Mouse (Mus musculus) adipocyte (in vitro differentiated cells): ENCODE data around the gene Pbx2.
"Not testable (repeated sequence)": the region's sequence is repeated elsewhere in the genome, so short reads cannot be mapped to it uniquely, and the experiment has no call there.

ENCODE experiments used
- DNase-seq: peaks from one replicate; pipeline ENCODE4 v3.0.0-alpha.2; 2016; ENCODE audit warnings: low spot score

Pbx2 gene

DNA sequence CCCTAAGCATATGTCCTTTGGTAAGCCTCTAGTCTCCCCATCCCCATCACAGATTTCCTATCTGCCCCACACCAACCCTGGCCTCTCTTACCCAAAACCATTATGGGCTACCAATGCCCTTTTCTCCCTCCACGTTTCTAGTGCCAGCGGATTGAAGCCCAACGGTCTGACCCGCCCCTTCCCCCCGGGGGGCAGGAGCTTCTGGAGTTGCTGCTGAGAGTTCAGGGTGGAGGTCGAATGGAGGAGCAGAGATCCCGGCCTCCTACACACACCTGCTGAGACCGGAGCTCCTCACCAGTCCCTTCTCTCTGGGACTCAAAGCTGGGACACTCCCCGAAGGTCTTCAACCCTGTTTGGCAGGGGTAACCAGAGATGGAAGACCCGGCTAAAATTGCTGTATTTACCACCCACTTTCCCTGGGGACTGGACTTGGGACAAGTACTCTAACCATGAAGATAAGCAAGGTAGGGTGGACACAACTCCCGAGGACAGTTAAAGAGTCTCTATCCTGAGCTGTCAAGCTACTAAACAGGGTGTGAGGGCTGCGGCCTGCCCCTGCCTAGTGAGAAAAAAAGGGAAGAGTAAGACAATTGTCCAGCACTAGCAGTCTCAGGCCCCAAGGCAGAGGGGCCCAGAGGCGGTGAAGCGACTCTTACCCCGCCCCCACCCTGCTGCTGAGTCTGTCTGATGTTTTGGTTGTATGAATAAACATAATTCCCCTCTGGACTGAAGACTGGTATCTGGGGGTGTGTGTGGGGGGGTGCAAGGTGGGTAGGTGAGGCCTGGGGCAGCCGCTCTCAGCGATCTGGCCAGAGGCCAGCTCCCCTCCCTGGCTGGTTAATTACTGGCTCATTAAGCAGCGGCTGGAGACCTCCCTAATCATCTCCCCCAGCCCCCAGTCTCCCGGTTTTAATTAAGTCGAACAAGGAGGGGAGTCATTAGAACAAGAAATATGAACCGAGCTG, at the start of gene Pbx2:
Gene Pbx2, plus strand, starts transcription at position 238 of the 965 bp plus-strand sequence.
- DNase-seq, result no peak

DNA sequence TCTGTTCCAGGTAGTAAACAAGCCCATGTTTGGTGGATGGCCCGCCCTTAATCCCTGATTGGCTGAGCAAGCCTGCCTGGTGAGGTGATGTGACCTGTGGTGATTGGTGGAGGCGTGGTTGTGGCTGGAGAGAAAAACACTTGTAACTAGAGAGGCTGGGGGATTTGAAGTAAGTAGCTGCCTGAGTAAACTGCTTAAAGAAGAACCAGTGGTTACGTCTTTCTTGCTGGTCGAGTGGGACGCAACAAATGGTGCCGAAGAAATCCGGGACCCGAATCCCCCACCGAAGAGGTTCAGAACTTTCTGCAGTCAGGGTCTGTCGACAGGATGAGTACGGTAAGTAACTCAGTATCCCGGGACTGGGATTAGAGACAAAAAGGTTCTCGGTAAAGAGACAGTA, 47.5 kb upstream of the Pbx2 start:
- not testable (repeated sequence) for DNase-seq

DNA sequence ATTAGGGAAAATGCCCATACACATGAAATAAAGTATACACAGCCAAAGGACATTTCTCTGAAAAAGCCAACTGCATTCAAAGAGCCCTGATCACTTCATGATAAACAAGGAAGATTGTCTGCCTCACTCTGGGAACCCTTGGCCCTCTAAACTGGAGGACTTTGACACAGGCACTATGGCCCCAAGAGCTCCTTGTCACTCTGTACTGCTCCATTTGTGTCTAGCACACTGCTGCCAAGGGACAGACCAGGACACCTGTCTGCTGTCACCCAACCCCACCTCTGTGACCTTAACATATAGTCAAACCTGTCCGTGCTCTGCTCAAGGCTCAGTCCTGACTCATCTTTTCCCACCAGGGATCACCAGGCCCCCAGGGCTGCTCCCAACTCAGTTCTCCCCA, 44.3 kb upstream of the Pbx2 start:
- no peak for DNase-seq

DNA sequence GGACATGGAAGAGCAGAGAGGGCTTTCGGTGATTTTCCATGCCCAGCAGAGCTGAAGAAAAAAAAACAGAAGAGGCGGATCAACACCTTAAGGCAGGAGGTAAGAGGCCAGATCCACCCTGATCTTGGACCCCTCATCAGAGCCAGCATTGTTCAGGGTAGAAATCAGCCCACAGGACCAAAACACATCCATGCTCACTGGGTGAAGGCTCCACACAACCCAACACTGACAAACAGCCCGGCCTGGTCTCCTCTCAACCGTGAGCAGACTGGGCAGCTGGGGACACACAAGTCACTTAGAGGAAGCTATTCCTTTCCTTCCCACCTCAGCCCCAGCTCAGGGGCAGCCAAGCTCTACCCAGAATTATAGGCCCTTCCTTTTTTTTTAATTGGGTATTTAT, 43.5 kb upstream of the Pbx2 start:
- no peak for DNase-seq

DNA sequence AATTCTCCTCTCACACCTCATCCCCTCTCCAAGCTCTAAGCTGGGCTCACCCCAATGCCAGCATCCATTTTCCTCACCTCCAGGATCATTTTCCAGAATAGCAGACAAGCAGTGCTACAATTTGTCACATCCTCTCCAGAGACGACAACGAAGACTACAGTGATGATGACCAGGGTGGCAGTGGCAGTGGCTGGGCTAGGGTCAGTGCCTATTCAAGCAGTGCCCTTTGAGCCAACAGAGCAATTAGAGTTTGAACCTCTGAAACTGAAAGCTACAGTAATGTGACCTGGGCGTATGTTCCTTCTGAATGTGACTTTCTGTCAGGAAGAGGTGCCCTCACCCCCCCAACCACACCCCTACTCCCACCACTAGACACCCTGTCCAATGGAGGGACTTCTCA, 41.9 kb upstream of the Pbx2 start:
- DNase-seq, result no peak

DNA sequence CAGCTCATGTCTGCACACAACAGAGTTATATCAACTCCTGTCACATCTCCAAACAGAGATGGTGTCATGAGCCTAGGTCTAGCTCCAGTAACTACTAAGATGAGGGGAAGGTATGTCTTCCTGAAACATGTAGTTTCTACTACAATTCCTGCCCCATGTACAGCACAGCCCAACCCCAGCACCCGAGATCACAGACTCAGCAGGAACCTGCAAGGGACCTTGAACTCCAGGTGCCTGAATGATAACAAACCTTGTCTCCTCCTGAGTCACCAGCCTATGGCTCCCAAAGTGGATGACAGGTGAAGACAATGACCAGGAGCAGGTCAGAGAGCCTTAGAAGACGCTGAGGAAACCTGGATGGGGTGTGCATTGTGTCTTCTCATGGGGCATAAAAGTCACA, 41.2 kb upstream of the Pbx2 start:
- DNase-seq, result no peak

DNA sequence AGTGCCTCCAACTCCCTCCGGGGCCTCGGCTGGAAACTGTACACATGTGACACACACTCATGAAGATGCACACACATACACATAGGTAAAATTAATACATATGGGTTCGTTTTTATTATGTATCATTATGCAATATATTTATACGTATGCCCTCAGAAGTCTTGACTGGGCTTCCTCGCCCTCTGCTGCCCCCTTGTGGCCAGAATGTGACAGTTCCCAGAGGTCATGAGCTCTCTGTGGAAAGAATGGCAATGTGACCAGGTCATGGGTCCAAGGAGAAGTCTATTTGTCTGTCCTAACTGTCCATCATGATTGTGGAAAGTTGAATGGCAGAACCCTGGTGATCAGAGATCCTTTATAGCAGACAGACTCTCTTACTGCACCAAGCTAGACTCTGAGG, 35.6 kb upstream of the Pbx2 start:
- DNase-seq, result peak; percentile 79

DNA sequence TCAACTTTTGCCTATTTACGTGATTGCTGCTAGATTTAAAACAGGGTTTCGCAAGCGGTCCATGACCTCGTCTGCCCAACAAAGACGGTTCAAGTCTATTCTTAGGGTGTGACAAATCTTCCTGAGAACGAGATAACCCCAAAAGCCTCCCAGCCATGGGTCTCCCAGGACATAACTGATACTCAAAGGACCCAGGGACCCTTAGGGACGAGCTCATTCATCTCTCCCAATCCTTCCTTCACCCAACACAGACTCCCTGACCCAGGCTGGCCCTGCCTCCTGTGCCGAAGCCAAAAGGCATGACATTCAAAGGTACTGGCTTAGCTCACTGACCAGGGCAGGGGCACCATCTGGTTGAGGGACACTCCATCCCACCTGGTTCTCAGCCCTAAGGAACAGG, 34.7 kb upstream of the Pbx2 start:
- DNase-seq, result no peak

DNA sequence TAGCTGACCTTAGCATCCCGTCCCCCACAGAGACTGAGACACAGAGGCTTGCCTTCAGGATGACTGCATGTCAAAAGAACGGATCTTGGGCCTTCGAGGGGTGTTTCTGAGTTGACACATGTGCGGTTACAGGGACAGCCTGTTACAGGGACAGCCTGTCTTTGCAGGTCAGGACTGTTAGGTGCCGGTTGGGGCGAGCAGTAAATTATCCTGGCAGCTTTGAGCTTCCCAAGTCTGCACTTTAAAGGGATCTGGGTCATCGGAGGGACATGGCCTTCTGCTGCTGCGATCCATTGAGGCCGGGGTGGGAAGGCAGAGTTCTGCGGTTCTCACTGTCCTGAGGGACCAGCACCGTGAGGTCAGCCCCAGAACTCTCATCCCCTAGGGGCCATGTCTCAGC, 33.7 kb upstream of the Pbx2 start:
- DNase-seq, result no peak

DNA sequence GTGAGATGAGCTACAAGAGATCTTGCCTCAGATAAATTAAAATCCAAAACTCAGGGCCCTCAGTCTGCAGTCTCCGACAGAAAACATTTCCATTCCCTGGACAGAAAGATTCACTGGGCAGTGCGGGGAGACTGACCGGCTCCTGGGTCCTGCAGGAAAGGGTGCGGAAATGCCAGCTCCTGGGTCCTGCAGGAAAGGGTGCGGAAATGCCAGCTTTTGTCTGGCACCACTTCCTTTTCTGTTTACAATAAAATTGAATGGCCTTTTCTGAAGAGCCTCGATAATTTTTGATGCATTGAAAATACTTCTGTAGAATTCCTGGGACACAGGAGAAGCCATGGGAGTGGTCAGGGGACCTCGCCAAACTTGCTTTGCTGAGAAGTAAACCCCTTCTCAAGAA, 31.9 kb upstream of the Pbx2 start:
- DNase-seq, result no peak

DNA sequence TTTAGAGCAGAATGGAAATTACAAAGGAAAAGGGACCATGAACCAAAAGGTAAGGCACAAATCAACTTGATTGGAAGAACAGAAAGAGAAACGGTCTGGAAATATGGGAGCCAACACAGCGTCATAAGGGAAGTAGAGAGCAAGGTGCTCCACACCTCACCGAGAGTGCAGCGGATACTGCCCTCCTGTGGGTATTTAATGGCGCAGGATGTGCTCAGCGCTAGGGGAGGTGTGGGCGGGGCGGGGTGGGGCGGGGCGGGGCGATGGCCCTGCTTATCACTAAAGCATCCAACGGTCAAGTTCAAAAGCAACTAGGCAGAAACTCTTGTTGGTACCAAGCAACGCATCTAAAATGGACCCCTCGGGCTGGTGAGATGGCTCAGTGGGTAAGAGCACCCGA, 31.2 kb upstream of the Pbx2 start:
- no peak for DNase-seq

DNA sequence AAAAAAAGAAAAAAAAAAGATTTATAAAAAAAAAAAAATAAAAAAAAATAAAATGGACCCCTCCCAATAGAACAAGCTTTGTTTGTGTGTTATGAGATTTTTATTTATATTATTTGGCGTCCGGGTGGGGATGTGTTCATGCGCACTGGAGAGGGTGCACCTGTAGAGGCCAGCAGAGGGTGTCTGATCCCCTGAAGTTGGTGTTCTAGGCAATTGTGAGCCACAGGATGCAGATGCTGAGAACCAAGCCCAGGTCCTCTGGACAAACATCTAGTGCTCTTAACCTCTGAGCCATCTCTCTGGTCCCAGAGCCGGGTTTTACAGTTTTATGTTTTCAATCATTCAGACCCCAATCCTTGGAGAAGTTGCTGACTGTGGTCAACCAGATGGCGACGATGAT, 30.6 kb upstream of the Pbx2 start:
- no peak for DNase-seq

DNA sequence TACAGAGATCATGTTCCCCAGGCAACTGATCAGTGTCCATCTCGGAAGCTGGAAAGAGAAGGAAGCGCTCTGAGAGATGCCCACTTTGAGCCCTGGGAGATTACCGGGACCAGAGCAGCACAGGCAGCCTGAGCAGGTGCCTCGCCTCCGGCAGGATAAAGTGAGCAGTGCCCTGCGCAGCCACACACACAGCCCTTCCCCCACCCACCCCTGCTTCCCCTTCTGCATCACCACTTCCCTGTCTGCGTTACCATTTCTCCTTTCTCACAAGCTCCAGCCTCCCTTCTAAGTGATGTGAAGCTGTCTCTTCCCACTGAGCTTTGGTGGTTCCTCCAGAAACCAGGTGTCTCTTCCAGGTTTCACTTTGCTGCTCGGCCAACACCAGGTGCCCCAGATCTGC, 29.9 kb upstream of the Pbx2 start:
- DNase-seq, result no peak

DNA sequence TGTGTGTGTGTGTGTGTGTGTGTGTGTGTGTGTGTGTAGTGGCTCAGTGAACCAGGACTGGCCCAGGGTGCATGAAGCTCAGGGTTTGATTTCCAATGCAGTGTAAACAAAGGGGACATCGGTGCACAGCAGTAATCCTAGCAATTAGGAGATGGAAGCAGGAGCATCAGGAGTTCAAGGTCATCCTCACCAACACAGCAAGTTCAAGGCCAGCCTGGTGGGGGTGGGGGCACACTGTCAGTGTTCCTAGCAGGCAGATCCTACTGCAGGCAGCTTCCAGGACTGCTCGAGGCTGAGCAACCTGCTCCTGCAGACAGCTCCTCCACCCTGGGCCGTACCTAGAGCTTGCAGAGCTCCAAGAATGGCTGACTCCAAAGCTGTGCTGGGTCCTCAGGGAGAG, 28.5 kb upstream of the Pbx2 start:
- DNase-seq, result no peak

DNA sequence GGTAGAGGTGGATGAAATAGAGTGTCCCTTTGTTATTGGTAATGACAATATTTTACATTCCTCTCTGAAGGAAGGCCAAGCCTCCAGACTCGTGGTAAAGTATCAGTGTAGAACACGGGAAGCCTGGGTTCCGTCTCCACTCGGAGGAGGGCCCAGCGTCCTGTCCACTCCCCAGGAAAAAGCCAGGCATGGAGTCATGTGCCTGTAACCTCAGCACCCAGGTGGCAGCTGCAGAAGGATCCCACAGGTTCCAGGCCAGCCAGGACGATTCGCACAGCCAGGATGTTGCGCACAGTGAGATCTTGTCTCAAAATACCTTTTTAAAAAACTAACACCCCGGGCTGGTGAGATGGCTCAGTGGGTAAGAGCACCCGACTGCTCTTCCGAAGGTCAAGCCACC, 27.7 kb upstream of the Pbx2 start:
- no peak for DNase-seq

DNA sequence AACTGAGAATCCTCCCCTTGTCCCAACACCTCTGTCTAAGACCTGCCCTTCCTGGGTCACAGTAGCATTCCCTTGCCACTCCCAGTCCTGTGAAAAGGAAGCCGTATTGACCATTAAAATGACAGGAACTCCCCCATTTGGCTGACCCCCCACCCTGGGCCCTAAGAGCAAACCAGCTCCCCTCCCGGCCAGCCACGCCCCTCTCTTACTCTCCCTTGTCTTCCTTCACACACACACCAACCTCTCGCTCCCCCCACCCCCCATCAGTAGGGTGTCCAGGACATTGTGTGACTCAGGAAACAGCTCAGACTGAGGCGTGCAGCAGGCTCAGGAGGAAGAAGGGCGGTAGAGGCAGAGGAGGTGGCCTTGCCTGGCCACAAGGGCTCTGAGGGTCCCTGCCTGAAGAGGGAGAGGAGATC, 27.1 kb upstream of the Pbx2 start, which contains the start of gene Notch4:
Gene Notch4, plus strand, starts transcription at position 266 of the 419 bp plus-strand sequence.
- DNase-seq, result no peak

DNA sequence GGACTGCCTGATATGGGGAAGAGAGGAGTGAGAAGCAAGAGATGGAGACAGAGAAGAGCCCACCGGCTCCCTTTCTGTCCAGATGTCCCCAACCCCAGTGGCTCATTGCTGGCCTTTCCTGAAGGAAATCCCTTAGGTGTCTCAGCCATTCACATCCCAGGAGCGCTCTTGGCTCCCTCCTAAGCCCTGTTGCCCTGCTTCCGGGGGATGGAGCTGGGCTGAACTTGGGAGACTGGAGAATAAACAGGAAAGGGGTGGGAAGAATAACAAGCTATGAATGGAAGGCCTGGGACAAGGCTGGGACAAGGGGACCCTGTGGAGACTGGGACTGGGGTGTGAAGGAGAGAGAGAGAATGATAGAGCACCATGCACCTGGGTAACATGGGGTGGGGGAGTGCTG, 26.3 kb upstream of the Pbx2 start:
- no peak for DNase-seq

DNA sequence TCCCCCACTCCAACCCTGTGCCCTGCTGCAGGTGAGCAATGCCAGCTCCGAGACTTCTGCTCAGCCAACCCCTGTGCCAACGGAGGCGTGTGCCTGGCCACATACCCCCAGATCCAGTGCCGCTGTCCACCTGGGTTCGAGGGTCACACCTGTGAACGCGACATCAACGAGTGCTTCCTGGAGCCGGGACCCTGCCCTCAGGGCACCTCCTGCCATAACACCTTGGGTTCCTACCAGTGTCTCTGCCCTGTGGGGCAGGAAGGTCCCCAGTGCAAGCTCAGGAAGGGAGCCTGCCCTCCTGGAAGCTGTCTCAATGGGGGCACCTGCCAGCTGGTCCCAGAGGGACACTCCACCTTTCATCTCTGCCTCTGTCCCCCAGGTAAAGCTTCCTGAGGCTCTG, 23.8 kb upstream of the Pbx2 start:
- DNase-seq, result no peak

DNA sequence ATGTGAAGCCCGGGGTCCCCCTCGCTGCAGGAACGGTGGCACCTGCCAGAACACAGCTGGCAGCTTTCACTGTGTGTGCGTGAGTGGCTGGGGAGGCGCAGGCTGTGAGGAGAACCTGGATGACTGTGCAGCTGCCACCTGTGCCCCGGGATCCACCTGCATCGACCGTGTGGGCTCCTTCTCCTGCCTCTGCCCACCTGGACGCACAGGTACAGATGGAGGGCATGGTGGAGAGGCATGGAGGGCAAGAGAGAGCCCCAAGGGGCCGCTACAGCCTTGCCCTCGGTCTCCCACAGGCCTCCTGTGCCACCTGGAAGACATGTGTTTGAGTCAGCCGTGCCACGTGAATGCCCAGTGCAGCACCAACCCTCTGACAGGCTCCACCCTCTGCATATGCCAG, 22.6 kb upstream of the Pbx2 start:
- DNase-seq, result no peak

DNA sequence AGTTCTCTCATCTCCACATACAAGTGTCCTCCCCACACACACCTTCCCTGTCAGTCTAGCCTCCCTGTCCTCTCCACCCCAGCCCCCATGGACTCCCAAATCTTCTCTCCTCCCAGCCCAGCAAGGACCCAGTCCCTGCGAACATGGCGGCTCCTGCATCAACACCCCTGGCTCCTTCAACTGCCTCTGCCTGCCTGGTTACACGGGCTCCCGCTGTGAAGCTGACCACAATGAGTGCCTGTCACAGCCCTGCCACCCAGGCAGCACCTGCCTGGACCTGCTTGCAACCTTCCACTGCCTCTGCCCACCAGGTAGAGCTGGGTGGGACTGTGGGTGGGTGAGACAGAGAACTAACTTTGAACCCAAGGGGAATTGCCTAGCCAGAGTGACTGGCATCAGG, 21.1 kb upstream of the Pbx2 start:
- no peak for DNase-seq

DNA sequence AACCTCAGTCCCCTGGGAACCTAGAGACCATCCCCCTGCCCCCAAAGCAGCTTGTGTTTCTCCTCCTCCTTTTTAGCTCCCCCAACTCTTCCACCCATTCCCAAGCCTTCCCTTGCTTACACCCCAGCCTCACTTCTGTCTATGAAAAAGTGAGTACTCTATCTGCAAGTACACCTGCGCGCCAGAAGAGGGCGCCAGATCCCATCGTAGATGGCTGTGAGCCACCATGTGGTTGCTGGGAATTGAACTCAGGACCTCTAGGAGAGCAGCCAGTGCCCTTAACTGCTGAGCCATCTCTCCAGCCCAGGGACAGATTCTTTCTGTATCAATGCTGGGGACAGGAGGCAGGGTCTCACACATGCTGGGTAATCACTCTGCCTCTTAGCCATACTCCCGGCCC, 19.2 kb upstream of the Pbx2 start:
- DNase-seq, result no peak

DNA sequence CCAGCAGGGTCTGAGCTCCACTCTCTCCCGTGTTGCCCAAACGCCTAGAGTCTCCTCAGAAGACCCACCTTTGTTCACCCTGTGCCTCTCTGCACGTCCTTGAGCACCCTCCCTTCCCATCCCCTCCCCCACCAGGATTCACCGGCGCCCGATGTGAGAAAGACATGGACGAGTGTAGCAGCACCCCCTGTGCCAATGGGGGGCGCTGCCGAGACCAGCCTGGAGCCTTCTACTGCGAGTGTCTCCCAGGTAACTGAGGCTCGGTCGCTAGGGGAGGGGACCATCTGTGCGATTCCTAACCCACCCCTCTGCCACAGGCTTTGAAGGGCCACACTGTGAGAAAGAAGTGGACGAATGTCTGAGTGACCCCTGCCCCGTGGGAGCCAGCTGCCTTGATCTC, 18.7 kb upstream of the Pbx2 start:
- no peak for DNase-seq

DNA sequence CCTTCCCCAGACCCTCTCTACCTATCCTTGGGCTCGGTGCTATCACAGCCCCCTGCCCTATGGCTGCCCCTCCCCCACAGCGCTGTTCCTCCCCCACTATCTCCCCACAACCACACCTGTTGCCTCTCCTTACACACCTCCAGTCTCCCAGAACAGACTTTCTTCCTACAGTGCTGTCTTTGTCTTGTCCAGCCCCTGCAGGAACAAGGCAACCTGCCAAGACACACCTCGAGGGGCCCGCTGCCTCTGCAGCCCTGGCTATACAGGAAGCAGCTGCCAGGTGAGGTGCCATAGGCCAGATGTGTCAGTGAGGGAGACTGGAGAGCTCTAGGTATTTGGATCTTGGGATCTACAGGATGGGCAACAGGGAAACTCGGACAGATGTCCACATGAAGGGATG, 14.5 kb upstream of the Pbx2 start:
- no peak for DNase-seq

DNA sequence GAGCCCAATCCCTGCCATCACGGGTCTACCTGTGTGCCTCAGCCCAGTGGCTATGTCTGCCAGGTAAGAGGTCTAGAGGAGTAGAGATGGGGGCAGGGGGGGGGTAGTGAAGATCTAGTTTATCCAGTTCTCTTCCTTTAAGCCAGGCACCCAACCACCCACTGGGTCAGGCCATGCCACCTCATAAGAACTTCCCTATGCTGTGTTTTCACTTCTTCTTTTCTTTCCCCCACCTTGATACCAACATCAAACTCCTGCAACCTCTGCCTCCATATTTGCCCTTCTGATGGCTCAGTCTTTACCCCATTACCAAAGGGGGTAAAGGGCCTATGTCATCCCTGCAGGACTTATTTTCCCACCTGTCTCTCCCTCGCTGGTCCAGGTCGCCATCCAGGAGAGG, 13.0 kb upstream of the Pbx2 start:
- DNase-seq, result no peak
